Mouse (Mus musculus): ENCODE measurements around the gene 1700016C15Rik. TPM values are rescaled to one million over a fixed set of nuclear protein-coding genes. Genes with fewer than 3 reads are reported as not detected.
A peak's percentile ranks its signal among the peaks of the same experiment; 100 is the strongest.

1700016C15Rik gene
- polyA plus RNA-seq, 1 experiment from 2014 or later, result not detected

- DNase-seq (no peak), ATAC-seq (ENCODE audit: low read depth) (no peak)
- Histone ChIP-seq H3K4me1 (replicated peaks) (no peaks in the 10 kb centered on the region), H3K4me2 (no peak overlapping the region), H3K36me3 (peaks cover 9% of the 10 kb centered on the region), H3K4me3 (replicated peaks) (no peak overlapping the region), H3K9ac (no peak overlapping the region), H3K27ac (no peak overlapping the region), H3K27me3 (no peaks in the 10 kb centered on the region), H3K9me3 (replicated peaks) (peaks cover 20% of the 10 kb centered on the region)
- WGBS (ENCODE audit: insufficient replicate concordance), result 76% methylated on average over 6 of the region's 6 CpGs
Measured at GRCm38 (mm10) chr1:177747869-177748540, 18.4 kb downstream of the 1700016C15Rik start.

DNA sequence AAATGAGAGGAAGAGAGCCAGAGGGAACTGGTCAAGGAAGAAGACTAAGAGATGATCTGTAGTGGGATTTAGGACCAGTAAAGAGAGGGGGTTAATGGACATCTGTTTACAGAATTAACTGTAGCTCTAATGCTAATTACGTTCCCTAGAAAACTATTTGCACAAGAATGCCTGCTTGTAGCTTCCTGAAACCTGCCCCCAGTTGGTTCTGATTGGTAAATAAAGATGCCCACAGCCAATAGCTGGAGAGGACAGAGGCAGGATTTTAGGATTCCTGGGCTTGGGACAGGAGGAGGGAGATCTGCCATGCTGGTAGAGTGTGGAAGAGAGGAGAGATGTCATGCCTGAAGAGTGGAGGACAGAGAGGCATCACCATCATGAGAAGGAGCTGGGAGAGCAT, 23.9 kb downstream of the 1700016C15Rik start:
- no peak overlapping the region for H3K4me2 ChIP-seq
- H3K9ac ChIP-seq, result no peak overlapping the region
- no peak for ATAC-seq (ENCODE audit: low read depth)
- H3K9me3 ChIP-seq (replicated peaks), result peaks cover 20% of the 10 kb centered on the region
- DNase-seq, result no peak
- no peak overlapping the region for H3K4me3 ChIP-seq (replicated peaks)
- no peaks in the 10 kb centered on the region for H3K4me1 ChIP-seq (replicated peaks)
- H3K27me3 ChIP-seq, result no peaks in the 10 kb centered on the region
- peaks cover 9% of the 10 kb centered on the region for H3K36me3 ChIP-seq
- H3K27ac ChIP-seq, result no peak overlapping the region
- 76% methylated on average over 1 of the region's 1 CpGs for WGBS (ENCODE audit: insufficient replicate concordance)

DNA sequence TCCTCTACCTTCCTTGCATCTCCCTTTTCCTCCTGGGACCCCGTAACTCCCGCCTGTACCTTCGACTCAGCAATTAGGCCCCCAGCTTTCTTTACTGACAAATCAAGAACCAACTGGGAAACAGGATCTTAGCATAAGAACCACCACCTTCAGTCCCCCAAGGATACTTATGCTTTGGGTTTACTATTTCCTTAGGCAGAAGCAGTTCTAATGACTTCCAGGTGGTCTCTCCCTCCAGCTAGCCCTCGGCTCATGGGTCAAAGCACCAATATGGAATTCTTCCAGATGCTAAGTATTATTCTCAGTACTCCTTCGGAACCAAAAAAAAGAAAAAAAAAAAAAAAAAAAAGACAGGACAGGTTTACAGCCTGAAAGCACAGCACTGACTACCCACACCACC, 27.6 kb downstream of the 1700016C15Rik start:
- DNase-seq (no peak), ATAC-seq (ENCODE audit: low read depth) (no peak)
- H3K9me3 ChIP-seq (replicated peaks), result no peaks in the 10 kb centered on the region
- H3K4me3 ChIP-seq (replicated peaks), result no peak overlapping the region
- H3K27ac ChIP-seq, result no peak overlapping the region
- H3K9ac ChIP-seq, result no peak overlapping the region
- peaks cover 7% of the 10 kb centered on the region; the same call in 1 of the 2 replicates for H3K36me3 ChIP-seq
- H3K4me1 ChIP-seq (replicated peaks), result no peaks in the 10 kb centered on the region
- 80% methylated on average over 5 of the region's 5 CpGs for WGBS (ENCODE audit: insufficient replicate concordance)
- no peaks in the 10 kb centered on the region for H3K27me3 ChIP-seq
- H3K4me2 ChIP-seq, result no peak overlapping the region

- DNase-seq (no peak), ATAC-seq (ENCODE audit: low read depth) (no peak)
- peaks cover 69% of the 10 kb centered on the region for H3K36me3 ChIP-seq
- no peaks in the 10 kb centered on the region for H3K4me1 ChIP-seq (replicated peaks)
- H3K4me3 ChIP-seq (replicated peaks), result no peak overlapping the region
- H3K27ac ChIP-seq, result no peak overlapping the region
- no peak overlapping the region for H3K9ac ChIP-seq
- no peak overlapping the region for H3K4me2 ChIP-seq
- no peaks in the 10 kb centered on the region for H3K27me3 ChIP-seq
- H3K9me3 ChIP-seq (replicated peaks), result no peaks in the 10 kb centered on the region
Measured at GRCm38 (mm10) chr1:177768931-177769330, 39.3 kb downstream of the 1700016C15Rik start.

- Histone ChIP-seq H3K4me2 (no peak overlapping the region), H3K4me1 (replicated peaks) (0 out of 2 replicates have a peak, but pooled peaks cover 3% of the 10 kb centered on the region), H3K27ac (no peak overlapping the region), H3K27me3 (no peaks in the 10 kb centered on the region), H3K4me3 (replicated peaks) (no peak overlapping the region), H3K9ac (no peak overlapping the region), H3K36me3 (peaks cover 54% of the 10 kb centered on the region), H3K9me3 (replicated peaks) (no peaks in the 10 kb centered on the region)
- no peak for DNase-seq
- WGBS (ENCODE audit: insufficient replicate concordance), result 76% methylated on average over 2 of the region's 2 CpGs
- ATAC-seq (ENCODE audit: low read depth), result no peak
Measured at GRCm38 (mm10) chr1:177777397-177777796, 47.8 kb downstream of the 1700016C15Rik start.

DNA sequence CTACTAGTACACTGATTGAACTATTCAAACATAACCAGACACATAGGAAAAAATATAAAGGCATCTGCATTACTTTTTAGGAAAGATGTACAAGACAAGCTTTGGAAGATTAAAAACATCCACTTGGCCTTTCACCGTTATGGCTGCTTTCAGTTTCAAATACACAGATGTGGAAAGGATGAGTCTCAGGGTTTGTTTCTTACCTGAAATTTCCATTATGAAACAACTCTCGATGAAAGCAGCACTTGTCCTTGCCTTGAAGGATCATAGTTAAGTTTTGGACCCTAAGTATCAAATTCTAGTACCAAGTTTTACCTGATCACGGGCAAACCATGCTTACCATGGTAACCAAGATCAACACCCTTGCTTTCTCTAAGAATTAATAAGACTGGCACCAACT, 63.2 kb downstream of the 1700016C15Rik start:
- H3K9ac ChIP-seq, result 0 out of 2 replicates have a peak overlapping the region, but pooled peaks have one; percentile 14
- peaks cover 42% of the 10 kb centered on the region for H3K4me1 ChIP-seq (replicated peaks)
- H3K9me3 ChIP-seq (replicated peaks), result no peaks in the 10 kb centered on the region
- peak overlapping the region; percentile 3; the same call in 1 of the 2 replicates for H3K4me2 ChIP-seq
- DNase-seq (no peak), ATAC-seq (ENCODE audit: low read depth) (no peak)
- H3K27me3 ChIP-seq, result no peaks in the 10 kb centered on the region
- no peak overlapping the region for H3K4me3 ChIP-seq (replicated peaks)
- WGBS (ENCODE audit: insufficient replicate concordance), result 75% methylated on average over 3 of the region's 3 CpGs
- H3K36me3 ChIP-seq, result peaks cover 5% of the 10 kb centered on the region
- no peak overlapping the region for H3K27ac ChIP-seq

DNA sequence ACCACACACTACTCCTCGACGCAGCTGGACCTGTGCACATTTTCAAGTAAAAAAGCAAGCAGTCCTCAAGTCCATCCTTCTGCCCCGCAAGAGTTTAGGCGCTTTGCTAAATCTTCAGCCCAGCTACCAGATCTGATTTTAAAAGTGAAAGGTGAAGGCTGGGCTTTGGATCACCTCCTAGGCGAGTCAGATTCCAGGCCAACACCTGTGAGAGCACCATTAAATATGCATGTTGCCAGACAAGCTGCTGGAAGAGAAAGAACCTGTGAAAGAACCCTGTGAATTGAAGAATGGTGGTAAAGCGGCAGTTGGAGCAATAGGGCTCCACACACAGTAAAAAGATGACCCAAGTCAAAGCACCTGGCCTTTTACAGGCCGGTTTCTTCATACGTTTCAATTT, 65.3 kb downstream of the 1700016C15Rik start:
- ATAC-seq (ENCODE audit: low read depth), result no peak
- 8% methylated on average over 8 of the region's 8 CpGs for WGBS (ENCODE audit: insufficient replicate concordance)
- Histone ChIP-seq H3K9ac (peak overlapping the region; percentile 93), H3K27me3 (no peaks in the 10 kb centered on the region), H3K4me2 (peak overlapping the region; percentile 92), H3K4me1 (replicated peaks) (peaks cover 38% of the 10 kb centered on the region), H3K36me3 (no peaks in the 10 kb centered on the region; the same call in 1 of the 2 replicates), H3K9me3 (replicated peaks) (no peaks in the 10 kb centered on the region), H3K4me3 (replicated peaks) (peak overlapping the region; percentile 91), H3K27ac (peak overlapping the region; percentile 93)
- no peak for DNase-seq

DNA sequence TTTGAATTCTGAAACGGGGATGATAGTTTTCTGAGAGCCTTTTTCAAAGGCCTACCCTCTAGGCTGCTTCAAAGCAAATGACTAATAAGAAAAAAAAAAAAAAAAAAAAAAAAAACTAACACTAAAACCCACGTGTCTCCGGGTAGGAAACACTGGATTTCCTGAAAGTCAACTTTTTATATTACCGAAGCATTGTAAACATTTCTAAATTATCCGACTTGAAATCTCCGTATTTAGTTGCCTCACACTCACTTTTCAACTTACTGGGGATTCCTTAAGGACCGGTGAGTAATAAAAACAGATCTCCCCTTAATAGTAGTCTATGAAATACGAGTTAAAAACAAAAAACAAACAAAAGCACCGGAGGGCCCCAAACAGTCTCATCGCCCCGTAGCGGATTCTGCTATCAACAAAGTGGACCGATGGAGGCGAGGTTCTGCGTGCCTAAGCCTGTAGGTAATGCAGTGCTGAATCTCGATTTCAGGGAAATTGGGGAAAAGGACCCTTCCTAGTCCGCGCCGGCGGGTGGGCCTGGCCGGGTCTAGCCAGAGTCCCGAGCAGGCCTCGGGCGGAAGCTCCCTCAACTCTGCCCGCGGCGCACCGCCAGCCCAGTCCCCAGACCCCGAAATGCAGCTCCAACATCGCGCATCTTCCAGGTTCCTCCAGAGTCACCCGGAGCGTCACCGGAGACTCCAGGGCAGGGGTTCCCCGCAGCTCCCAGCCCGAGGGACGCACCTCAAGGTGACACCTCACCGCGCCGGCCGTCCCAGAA, 66.0 kb downstream of the 1700016C15Rik start:
- DNase-seq (no peak), ATAC-seq (ENCODE audit: low read depth) (no peak)
- Histone ChIP-seq H3K27me3 (no peaks in the 10 kb centered on the region), H3K4me1 (replicated peaks) (peaks cover 38% of the 10 kb centered on the region), H3K36me3 (no peaks in the 10 kb centered on the region), H3K4me3 (replicated peaks) (peak overlapping the region; percentile 91), H3K9ac (peak overlapping the region; percentile 93), H3K9me3 (replicated peaks) (no peaks in the 10 kb centered on the region), H3K4me2 (peak overlapping the region; percentile 92), H3K27ac (peak overlapping the region; percentile 93)
- under 1% methylated on average over 41 of the region's 41 CpGs for whole genome bisulfite sequencing (ENCODE audit: insufficient replicate concordance)

DNA sequence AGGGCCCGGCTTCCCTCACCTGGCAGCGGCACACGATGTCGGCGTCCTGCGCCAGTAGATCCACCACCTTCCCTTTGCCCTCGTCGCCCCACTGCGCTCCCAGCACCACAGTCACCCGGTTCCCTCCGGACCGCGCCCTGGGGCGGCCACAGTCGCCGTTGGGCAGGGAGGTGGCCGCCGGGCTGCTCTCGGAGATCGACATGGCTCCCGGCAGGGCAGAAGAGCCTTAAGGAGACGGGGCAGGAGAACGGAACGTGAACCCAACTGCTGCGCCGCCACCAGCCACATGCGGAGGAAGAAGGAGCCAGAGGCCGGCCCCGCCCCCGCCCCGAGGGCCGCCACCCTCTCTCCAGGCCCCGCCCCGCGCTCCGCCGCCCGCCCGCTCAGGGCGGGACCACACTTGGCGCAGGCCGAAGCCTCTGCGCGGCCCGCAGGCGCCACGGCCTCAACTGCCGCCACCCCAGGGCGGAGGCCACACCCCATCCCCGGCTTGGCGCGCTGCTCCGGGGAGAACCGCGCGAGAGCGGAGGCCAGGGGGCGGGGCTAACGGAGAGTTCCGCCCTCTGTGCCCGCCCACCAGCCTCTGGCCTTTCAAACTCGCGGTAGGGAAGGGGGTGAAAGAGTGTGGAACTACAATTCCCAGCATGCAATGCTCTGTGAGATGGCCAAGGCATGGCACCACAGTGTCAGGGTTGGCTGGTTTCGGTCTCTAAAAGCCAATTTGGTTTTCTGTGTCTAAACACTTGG, 66.8 kb downstream of the 1700016C15Rik start, which contains the start of gene Adss:
Gene Adss (minus strand): TSS at position 319 of the 747 bp plus-strand sequence.
- peaks cover 38% of the 10 kb centered on the region for H3K4me1 ChIP-seq (replicated peaks)
- DNase-seq, result peak; percentile 99
- H3K9me3 ChIP-seq (replicated peaks), result no peaks in the 10 kb centered on the region
- ATAC-seq (ENCODE audit: low read depth), result peak; percentile 98
- peak within 1 kb of the TSS; percentile 91 for H3K4me3 ChIP-seq (replicated peaks)
- peak within 1 kb of the TSS; percentile 93 for H3K9ac ChIP-seq
- WGBS (ENCODE audit: insufficient replicate concordance), result under 1% methylated on average over 54 of the region's 64 CpGs
- H3K4me2 ChIP-seq, result peak within 1 kb of the TSS; percentile 92
- H3K27ac ChIP-seq, result peak within 1 kb of the TSS; percentile 93
- no peaks in the 10 kb centered on the region for H3K27me3 ChIP-seq
- H3K36me3 ChIP-seq, result no peaks in the 10 kb centered on the region

DNA sequence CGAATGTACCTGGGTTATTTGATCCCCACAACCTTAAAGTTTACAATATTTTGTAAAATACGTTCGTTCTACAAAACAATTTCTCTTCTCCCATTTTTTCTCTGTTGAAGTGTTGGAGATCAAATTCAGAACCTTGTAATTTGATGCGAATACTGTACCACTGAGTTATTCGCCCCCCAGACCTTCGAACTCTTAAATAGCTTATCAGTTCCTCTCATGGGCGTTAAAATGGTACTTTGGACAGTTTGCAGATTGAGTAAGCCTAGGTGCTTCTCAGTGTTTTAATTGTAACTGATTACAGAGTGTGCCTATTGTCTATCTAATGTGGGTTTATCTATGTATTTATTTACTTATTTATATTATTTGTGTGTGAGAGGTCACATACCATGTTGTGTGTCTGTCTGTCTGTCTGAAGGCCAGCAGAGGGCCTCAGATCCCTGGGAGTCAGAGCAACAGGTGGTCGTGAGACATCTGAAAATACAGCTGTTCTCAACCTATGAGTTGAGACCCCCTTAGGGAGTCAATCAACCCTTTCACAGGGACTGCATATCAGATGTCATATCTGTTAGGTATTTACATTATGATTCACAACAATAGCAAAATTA, 67.6 kb downstream of the 1700016C15Rik start:
- H3K9ac ChIP-seq, result peak overlapping the region; percentile 10; the same call in 1 of the 2 replicates
- peak overlapping the region; percentile 91 for H3K4me3 ChIP-seq (replicated peaks)
- no peaks in the 10 kb centered on the region for H3K9me3 ChIP-seq (replicated peaks)
- DNase-seq (no peak), ATAC-seq (ENCODE audit: low read depth) (no peak)
- H3K4me2 ChIP-seq, result peak overlapping the region; percentile 44
- H3K4me1 ChIP-seq (replicated peaks), result peaks cover 36% of the 10 kb centered on the region
- 46% methylated on average over 8 of the region's 8 CpGs for WGBS (ENCODE audit: insufficient replicate concordance)
- H3K36me3 ChIP-seq, result no peaks in the 10 kb centered on the region
- peak overlapping the region; percentile 11; the same call in 1 of the 2 replicates for H3K27ac ChIP-seq
- H3K27me3 ChIP-seq, result no peaks in the 10 kb centered on the region
